Mouse (Mus musculus) CH12.LX (cell line): ENCODE results near the gene Med24. TPM values are rescaled to one million over a fixed set of nuclear protein-coding genes. Genes with fewer than 3 reads are reported as not detected.

Experiments
- DNase-seq: peaks from one replicate; pipeline ENCODE4 v3.0.0-alpha.2; 2013; ENCODE audit errors: extremely low read depth
- H3K27ac ChIP-seq: 2 replicates; pipeline ENCODE4 v1.5.1; 2012; ENCODE audit warnings: low read depth, mild to moderate bottlenecking, control low read depth, moderate library complexity; ENCODE audit not compliant: insufficient read depth
- H3K27me3 ChIP-seq: replicated peaks from 2 replicates; pipeline ENCODE3; 2012; ENCODE audit warnings: inconsistent platforms
- H3K36me3 ChIP-seq, 2 experiments: replicated peaks in 1 of 2; 2 replicates each; pipeline versions ENCODE3 to v1.6.1; 2012; ENCODE audit warnings: inconsistent platforms in 1 of 2, low read length in 1 of 2, mild to moderate bottlenecking in 1 of 2, mixed read lengths in 1 of 2, moderate library complexity in 1 of 2; ENCODE audit not compliant: control insufficient read depth in 1 of 2, insufficient read depth in 1 of 2
- H3K4me1 ChIP-seq, 2 experiments: 2 replicates each; pipeline ENCODE4 v1.6.1; 2012; ENCODE audit warnings: inconsistent platforms in 1 of 2, moderate library complexity in 1 of 2; ENCODE audit not compliant: insufficient read depth in 2 of 2, control insufficient read depth in 1 of 2
- H3K4me2 ChIP-seq: 2 replicates; pipeline ENCODE4 v1.6.1; 2012; ENCODE audit warnings: low read depth, mild to moderate bottlenecking, control low read depth; ENCODE audit not compliant: poor library complexity, insufficient read depth, severe bottlenecking
- H3K4me3 ChIP-seq, 3 experiments: fragments of 150-350 bp in 1 of 3; sonication (generic) in 1 of 3; replicated peaks in 1 of 3; 2 replicates each; pipeline versions ENCODE3 to v1.5.1; 2011 to 2012; ENCODE audit warnings: low read depth in 2 of 3, low read length in 2 of 3, mild to moderate bottlenecking in 2 of 3, moderate library complexity in 2 of 3, control low read depth in 1 of 3, improper control_type of control experiment in 1 of 3, inconsistent platforms in 1 of 3, mixed read lengths in 1 of 3; ENCODE audit not compliant: poor library complexity in 1 of 3
- H3K79me2 ChIP-seq: replicated peaks from 2 replicates; pipeline ENCODE4 v1.6.1; 2012; ENCODE audit warnings: mild to moderate bottlenecking, moderate library complexity; ENCODE audit not compliant: control insufficient read depth, poor library complexity, insufficient read depth, severe bottlenecking; ENCODE audit errors: extremely low read depth
- H3K9ac ChIP-seq: 2 replicates; pipeline ENCODE4 v1.6.1; 2012; ENCODE audit warnings: low read depth, mild to moderate bottlenecking, control low read depth, moderate library complexity; ENCODE audit not compliant: insufficient read depth
- H3K9me3 ChIP-seq: replicated peaks from 2 replicates; pipeline ENCODE3; 2012; ENCODE audit warnings: low read length, inconsistent platforms, mixed read lengths
- BHLHE40 ChIP-seq: IDR thresholded peaks from 2 replicates; pipeline ENCODE4 v1.6.1; 2011; ENCODE audit warnings: mild to moderate bottlenecking, low read depth, low read length, improper control_type of control experiment
- CHD1 ChIP-seq: IDR thresholded peaks from 2 replicates; pipeline ENCODE4 v1.6.1; 2012; ENCODE audit warnings: low read depth, low read length, improper control_type of control experiment, inconsistent platforms
- CTCF ChIP-seq, 2 experiments: IDR thresholded peaks in 1 of 2; conservative IDR thresholded peaks in 1 of 2; 2 replicates each; pipeline ENCODE4 v1.5.1; 2011 to 2012; ENCODE audit warnings: low read depth in 2 of 2, low read length in 2 of 2, improper control_type of control experiment in 1 of 2, inconsistent platforms in 1 of 2, mild to moderate bottlenecking in 1 of 2, moderate library complexity in 1 of 2
- E2F4 ChIP-seq: IDR thresholded peaks from 2 replicates; pipeline ENCODE4 v1.6.1; 2011; ENCODE audit warnings: low read depth, low read length, improper control_type of control experiment; ENCODE audit not compliant: insufficient replicate concordance
- ELF1 ChIP-seq: IDR thresholded peaks from 2 replicates; pipeline ENCODE4 v1.6.1; 2014; ENCODE audit warnings: low read depth, mild to moderate bottlenecking, inconsistent platforms, low read length, improper control_type of control experiment
- ETS1 ChIP-seq: conservative IDR thresholded peaks from 2 replicates; pipeline ENCODE4 v1.6.1; 2012; ENCODE audit warnings: low read depth, mild to moderate bottlenecking, inconsistent platforms, low read length, improper control_type of control experiment, moderate library complexity
- MEF2A ChIP-seq: IDR thresholded peaks from 2 replicates; pipeline ENCODE4 v1.6.1; 2014; ENCODE audit warnings: low read depth, mild to moderate bottlenecking, inconsistent platforms, low read length, improper control_type of control experiment, borderline replicate concordance
- MXI1 ChIP-seq: IDR thresholded peaks from 2 replicates; pipeline ENCODE4 v1.6.1; 2011; ENCODE audit warnings: mild to moderate bottlenecking, low read depth, low read length, improper control_type of control experiment
- MYC ChIP-seq: IDR thresholded peaks from 2 replicates; pipeline ENCODE4 v1.6.1; 2011; ENCODE audit warnings: low read depth, mild to moderate bottlenecking, improper control_type of control experiment, low read length
- NELFE ChIP-seq: IDR thresholded peaks from 2 replicates; pipeline ENCODE4 v1.6.1; 2011; ENCODE audit warnings: low read depth, low read length, improper control_type of control experiment
- NRF1 ChIP-seq: IDR thresholded peaks from 2 replicates; pipeline ENCODE4 v1.6.1; 2014; ENCODE audit warnings: low read depth, mild to moderate bottlenecking, inconsistent platforms, low read length, improper control_type of control experiment, moderate library complexity
- POLR2A ChIP-seq: IDR thresholded peaks from 2 replicates; pipeline ENCODE4 v1.6.1; 2011; ENCODE audit warnings: low read depth, mild to moderate bottlenecking, improper control_type of control experiment, low read length
- POLR2AphosphoS2 ChIP-seq: IDR thresholded peaks from 2 replicates; pipeline ENCODE4 v1.6.1; 2011; ENCODE audit warnings: low read depth, low read length, improper control_type of control experiment
- SIN3A ChIP-seq: IDR thresholded peaks from 2 replicates; pipeline ENCODE4 v1.6.1; 2012; ENCODE audit warnings: low read length, improper control_type of control experiment, inconsistent platforms
- SMC3 ChIP-seq: IDR thresholded peaks from 2 replicates; pipeline ENCODE4 v1.6.1; 2011; ENCODE audit warnings: low read depth, low read length, improper control_type of control experiment
- TBP ChIP-seq: conservative IDR thresholded peaks from 2 replicates; pipeline ENCODE4 v1.6.1; 2011; ENCODE audit warnings: low read depth, low read length, improper control_type of control experiment
- USF1 ChIP-seq: IDR thresholded peaks from 2 replicates; pipeline ENCODE4 v1.6.1; 2014; ENCODE audit warnings: low read depth, mild to moderate bottlenecking, inconsistent platforms, low read length, improper control_type of control experiment
- ZC3H11A ChIP-seq: IDR thresholded peaks from 2 replicates; pipeline ENCODE4 v1.6.1; 2012; ENCODE audit warnings: low read depth, mild to moderate bottlenecking, inconsistent platforms, low read length, improper control_type of control experiment
- ZMIZ1 ChIP-seq: IDR thresholded peaks from 2 replicates; pipeline ENCODE4 v1.6.1; 2012; ENCODE audit warnings: low read depth, mild to moderate bottlenecking, inconsistent platforms, low read length, improper control_type of control experiment
- ZNF384 ChIP-seq: IDR thresholded peaks from 2 replicates; pipeline ENCODE4 v1.6.1; 2012; ENCODE audit warnings: low read depth, low read length, improper control_type of control experiment, inconsistent platforms
- dilution Hi-C: fragments of 300-500 bp; cut with MboI; formaldehyde crosslinking; loops from 2 replicates; pipeline ENCODE4 v1.14.3; 2020; ENCODE audit warnings: low sequenced_read_pairs; ENCODE audit not compliant: extremely low pct_unique_long_range_greater_than_20kb, extremely low pct_ligation_motif_present
- in situ Hi-C: fragments of 300-500 bp; cut with MboI; formaldehyde crosslinking; loops from 3 replicates; pipeline ENCODE4 v1.14.3; 2019; ENCODE audit warnings: low sequenced_read_pairs, low pct_ligation_motif_present, low pct_unique_long_range_greater_than_20kb, mixed read lengths
- polyA plus RNA-seq: library from polyadenylated mRNA; unstranded; fragments of >175 nt; gene quantifications from 2 replicates; pipeline ENCODE4 v1.2.1, GENCODE M21; 2012; ENCODE audit warnings: low read depth; ENCODE audit not compliant: insufficient read length
- total RNA-seq, 2 experiments: library from RNA; depleted of rRNA; stranded (reverse); fragments of 300-350 nt in 1 of 2; fragments of >200 nt in 1 of 2; gene quantifications; 2 replicates each; pipeline ENCODE4 v1.2.3; 2012 to 2014

The Med24 gene
- total and polyA plus RNA-seq, 3 experiments = 30.9 to 78.8 (median 48.6) TPM

DNA sequence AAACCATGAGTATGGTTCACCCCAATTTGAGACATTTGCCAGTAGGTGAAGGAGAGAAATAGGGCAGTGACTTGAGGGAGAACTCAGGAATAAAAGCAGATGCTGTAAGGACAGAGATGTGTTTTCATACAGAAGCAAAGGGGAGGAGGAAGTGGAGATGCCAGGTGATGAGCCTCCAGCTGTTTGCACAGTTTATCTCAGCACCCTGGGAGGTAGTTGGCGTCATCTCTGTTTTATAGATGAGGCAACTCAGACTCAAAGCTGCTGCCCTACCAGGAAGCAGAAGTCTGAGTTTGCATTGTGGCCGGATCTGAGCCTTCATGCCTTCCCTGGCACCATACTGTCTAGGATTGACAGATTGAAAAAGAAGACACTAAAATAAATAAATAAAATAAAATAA is 60.3 kb downstream of the Med24 start:
- H3K9ac ChIP-seq = no peak overlapping the region
- no peak overlapping the region for H3K4me3 ChIP-seq
- no peak overlapping the region for H3K4me2 ChIP-seq
- H3K9me3 ChIP-seq = no peaks in the 10 kb centered on the region
- no peak overlapping the region for H3K27ac ChIP-seq
- peaks cover 6 to 27% of the 10 kb centered on the region in 2 experiments; a peak in 3 of 4 replicates for H3K4me1 ChIP-seq
- TF ChIP-seq CHD1 (no peak), ELF1 (no peak), ETS1 (peak; percentile 48), USF1 (no peak), MXI1 (no peak), E2F4 (no peak), CTCF (conservative IDR thresholded peaks at IDR 0.05 in 1 of 2, IDR thresholded peaks at IDR 0.05 in 1 of 2; ENCODE audit: low read depth in 2 of 2, low read length in 2 of 2) (no peak), NELFE (no peak)
- H3K36me3 ChIP-seq = no peaks in the 10 kb centered on the region
- H3K27me3 ChIP-seq = peaks cover 61% of the 10 kb centered on the region
- dilution Hi-C loops = no loop called here
- DNase-seq = peak; percentile 35
- no peaks in the 10 kb centered on the region for H3K79me2 ChIP-seq
- in situ Hi-C loops = no loop called here

DNA sequence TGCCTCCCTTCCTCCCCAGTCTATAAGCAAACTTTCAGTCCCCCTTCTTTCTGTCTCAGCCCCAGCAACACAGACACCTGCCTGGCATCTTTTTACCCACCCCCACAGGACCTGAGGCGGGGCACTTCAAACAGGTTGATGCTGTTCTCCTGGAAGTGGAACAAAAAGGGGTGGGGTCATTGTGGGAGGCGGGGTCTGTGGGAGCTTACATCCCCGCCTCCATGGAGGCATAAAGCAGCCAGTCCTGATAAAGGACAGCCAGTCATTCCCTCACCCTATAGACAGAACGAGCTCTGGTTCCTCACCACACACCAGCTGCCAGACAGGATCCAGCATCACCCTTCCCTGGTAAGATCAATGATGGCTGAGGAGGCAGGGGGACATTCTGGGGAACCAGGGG is 65.1 kb downstream of the Med24 start, which contains the start of gene Gsdma:
TSS of gene Gsdma (plus strand) at position 261 of the 400 bp plus-strand sequence.
- no peaks in the 10 kb centered on the region for H3K9me3 ChIP-seq
- no peak within 1 kb of the TSS for H3K4me2 ChIP-seq
- H3K4me3 ChIP-seq = no peak within 1 kb of the TSS
- dilution Hi-C loops = no loop called here
- H3K4me1 ChIP-seq = peaks cover 4 to 11% of the 10 kb centered on the region in 2 experiments; a peak in 3 of 4 replicates
- no peak within 1 kb of the TSS for H3K9ac ChIP-seq
- no peak within 1 kb of the TSS for H3K27ac ChIP-seq
- H3K36me3 ChIP-seq = no peaks in the 10 kb centered on the region
- no peaks in the 10 kb centered on the region for H3K79me2 ChIP-seq
- TF ChIP-seq POLR2AphosphoS2 (no peak), TBP (no peak), ZC3H11A (no peak), SMC3 (no peak), CTCF (conservative IDR thresholded peaks at IDR 0.05 in 1 of 2, IDR thresholded peaks at IDR 0.05 in 1 of 2; ENCODE audit: low read depth in 2 of 2, low read length in 2 of 2) (no peak), BHLHE40 (no peak), POLR2A (no peak), NRF1 (no peak), MYC (no peak), ZNF384 (no peak), MEF2A (no peak), ZMIZ1 (no peak), SIN3A (no peak)
- TF ChIP-seq, all 38 proteins: peak for 0
- peaks cover 70% of the 10 kb centered on the region for H3K27me3 ChIP-seq
- in situ Hi-C loops = loop anchor here (5.0 kb wide), 1 partner anchor 197 kb away; no protein-coding TSS in a partner anchor
- DNase-seq = no peak
